Mouse (Mus musculus) granulocyte monocyte progenitor cell, adult 5-6 weeks (primary cell): ENCODE measurements at regions not wholly inside any gene's neighbourhood (a gene's known extent, or its start where the extent isn't known, plus 50 kb on each side); places are given as distances from the start of the nearest gene placed in this dataset.

Source experiments
- ATAC-seq: replicated peaks from 2 replicates; pipeline ENCODE4 v1.8.0; 2016; ENCODE audit warnings: mild to moderate bottlenecking, moderate TSS enrichment, inconsistent platforms; ENCODE audit not compliant: poor library complexity, severe bottlenecking

GRCm38 (mm10) chrX:162241291-162241690 lies 81.8 kb upstream of the Nhs start:
- no peak for ATAC-seq

DNA sequence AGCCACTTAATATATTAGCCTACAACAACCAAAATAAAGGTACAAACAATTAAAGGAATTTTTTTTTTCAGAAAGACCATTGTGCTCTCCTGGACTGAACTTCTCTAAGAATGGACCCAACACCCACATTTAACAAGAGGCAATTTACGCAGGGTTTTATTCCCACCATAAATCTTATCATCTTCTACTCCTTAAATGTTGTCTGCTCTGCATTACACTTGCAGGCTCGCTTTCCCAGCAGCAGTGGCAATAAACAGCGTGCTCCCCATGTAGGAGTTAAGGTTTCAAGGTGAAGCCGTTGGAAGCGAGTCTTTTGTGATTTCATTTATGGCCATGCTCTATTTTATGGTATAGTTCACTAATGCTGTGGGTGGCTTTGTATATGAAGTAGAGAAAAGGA lies 76.0 kb upstream of the Nhs start:
- no peak for ATAC-seq

DNA sequence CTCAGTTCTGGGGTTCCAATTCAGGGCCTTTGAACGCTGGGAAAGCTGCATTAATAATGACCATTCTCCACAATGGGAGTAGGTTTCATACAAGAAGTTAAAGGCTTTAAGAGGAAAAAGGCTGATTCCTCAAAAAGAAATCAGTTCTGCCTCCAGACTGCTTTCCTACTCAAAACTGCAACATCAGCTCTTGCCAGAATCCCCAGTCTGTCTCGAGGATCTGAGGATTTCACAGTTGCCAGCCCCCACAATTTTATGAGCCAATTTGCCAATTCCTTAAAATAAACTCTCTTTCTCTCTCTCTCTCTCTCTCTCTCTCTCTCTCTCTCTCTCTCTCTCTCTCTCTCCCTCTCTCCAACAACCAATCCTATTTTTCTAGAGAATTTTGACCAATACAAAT lies 51.3 kb upstream of the Nhs start:
- ATAC-seq = no peak
